Mouse (Mus musculus): ENCODE measurements around the gene Scd1. TPM values are rescaled to one million over a fixed set of nuclear protein-coding genes. Genes with fewer than 3 reads are reported as not detected.

The Scd1 gene
- 1,000 to 10,000 TPM in 1 of 4 experiments, 100 to 1,000 TPM in 3; 370 to 1,578 (median 696) TPM for total RNA-seq (2022)

GRCm38 (mm10) chr19:44407341-44408222 lies at the start of gene Scd1:
Gene Scd1, minus strand, starts transcription at chr19:44407879.
- peak; percentile 59 for DNase-seq

- no peak for DNase-seq
Measured at GRCm38 (mm10) chr19:44455356-44455755, 47.7 kb upstream of the Scd1 start.

DNA sequence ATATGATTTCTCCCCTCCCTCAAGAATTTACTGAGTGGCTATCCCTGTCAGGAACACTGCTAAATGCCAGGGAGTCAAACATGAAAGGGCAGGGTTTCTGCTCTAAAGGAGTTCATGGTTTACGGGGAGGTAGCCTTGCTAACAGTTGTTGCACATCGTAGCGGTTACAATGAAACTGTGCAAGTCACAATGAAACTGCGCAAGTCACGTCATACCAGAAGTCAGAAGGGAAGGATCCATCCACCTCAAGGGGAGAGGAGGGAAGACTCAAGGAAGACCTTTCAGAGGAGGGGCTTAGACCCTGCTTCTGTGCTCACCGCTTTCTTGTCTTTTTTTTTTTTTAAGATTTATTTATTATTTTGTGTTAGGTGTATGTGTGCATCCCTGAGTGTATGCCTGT lies 47.2 kb upstream of the Scd1 start:
- no peak for DNase-seq

- DNase-seq, result no peak
Measured at GRCm38 (mm10) chr19:44447927-44448326, 40.2 kb upstream of the Scd1 start.

DNA sequence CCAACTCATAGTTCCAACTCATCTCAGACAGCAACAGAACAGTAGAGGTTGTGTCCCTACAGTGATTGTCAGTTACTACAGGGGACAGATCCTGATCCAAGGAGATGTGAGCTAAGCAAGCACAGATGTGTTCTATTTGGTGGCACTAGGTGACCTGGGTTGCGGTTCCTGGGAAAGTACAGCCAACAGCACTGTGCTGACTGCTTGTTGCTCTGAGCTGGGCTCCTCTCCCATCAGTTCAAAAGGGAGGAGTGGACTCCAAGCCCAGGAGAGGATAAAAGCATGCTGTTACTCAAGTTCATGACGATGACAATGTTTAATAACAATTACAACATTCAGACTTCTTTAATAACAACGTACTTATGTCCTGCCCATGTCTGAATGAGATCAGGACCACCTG lies 38.1 kb upstream of the Scd1 start:
- no peak for DNase-seq

- no peak for DNase-seq
Measured at GRCm38 (mm10) chr19:44439302-44439701, 31.6 kb upstream of the Scd1 start.

DNA sequence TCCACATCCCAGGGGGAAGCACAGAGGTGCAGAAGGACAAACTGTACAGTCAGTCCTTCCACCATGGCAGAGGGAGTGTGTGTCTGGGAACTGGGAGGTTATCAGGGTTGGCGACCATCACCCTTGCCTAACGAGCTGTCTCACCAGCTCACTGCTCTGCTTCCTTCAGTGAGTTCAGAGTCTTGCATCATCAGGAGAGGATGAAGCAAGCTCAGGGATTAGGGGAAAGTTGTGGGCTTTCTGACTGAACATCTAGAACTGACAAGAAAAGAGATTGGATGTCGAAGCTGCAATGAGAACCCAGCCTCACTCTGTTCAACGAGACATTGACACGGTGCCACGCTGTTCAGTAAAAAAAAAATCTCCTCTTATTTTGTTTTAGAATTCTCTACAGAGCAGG lies 30.3 kb upstream of the Scd1 start:
- DNase-seq, result no peak

GRCm38 (mm10) chr19:44432084-44432483 lies 24.4 kb upstream of the Scd1 start:
- no peak for DNase-seq

GRCm38 (mm10) chr19:44427721-44428120 lies 20.0 kb upstream of the Scd1 start:
- no peak for DNase-seq

DNA sequence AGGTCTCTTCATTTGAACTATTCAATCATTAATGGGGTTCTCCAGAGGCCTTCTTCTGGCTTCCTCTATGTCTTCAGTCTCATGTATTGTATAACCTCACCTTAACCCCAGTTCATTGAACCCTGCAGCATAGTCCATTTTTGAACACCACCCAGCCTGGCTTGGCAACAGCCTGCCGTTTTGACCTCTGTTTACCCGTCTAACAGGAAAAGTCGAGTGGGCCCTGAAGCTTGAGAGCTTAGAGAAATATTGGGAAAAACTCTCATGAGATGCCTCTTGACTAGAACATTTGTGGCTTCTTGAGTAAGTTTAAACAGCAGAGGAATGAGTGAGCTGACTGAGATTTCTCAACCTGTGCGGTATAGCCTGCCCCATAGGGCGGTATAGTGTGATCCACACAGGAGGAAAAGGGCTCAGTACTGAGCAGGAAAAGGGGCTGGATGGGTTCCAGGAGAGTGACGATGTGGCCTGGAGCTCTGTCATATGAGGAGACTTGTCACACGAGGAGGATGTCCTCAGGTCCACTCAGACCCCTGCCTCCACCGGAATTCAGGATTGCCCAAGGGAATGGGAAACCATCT lies 14.5 kb upstream of the Scd1 start:
- DNase-seq, result no peak

DNA sequence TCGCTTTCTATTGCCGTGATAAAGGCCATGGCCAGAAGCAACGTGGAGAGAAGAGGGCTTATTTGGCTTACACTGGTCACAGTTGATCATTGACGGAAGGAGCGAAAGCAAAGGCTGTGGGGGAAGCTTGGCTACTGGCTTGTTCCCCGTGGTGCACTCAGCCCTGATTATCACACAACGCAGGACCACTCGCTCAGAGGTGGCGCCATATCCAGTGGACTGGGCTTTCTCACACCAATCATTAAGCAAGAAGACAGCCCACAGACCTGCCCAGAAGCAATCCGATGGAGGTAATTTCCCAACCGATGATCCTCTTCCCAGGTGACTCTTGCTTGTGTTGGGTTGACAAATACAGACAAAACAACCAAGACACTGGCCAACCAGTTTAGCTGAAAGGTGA lies 11.9 kb upstream of the Scd1 start:
- DNase-seq, result no peak

- DNase-seq, result no peak
Measured at GRCm38 (mm10) chr19:44418945-44419344, 11.3 kb upstream of the Scd1 start.

DNA sequence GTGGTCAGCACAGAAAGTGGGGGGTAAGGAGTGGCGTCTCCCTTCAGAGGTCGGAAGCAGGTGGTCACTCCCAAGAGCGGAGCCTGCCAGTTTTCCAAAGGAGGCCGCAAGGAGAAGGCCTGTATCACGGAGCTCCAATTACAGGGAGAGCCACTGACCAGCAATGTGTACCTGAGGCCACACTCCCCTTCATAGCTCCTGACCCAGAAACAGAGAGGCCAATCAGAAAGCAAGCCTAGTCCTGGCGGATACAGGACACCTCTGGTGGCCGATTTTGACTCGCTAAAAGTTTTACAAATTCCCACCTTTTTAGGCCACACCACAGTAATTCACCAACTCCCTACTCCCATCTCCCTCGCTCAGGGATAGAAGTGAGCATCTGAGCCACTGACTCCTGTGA lies 10.9 kb upstream of the Scd1 start:
- DNase-seq, result no peak

- no peak for DNase-seq
Measured at GRCm38 (mm10) chr19:44418061-44418460, 10.4 kb upstream of the Scd1 start.

GRCm38 (mm10) chr19:44417448-44417847 lies 9.8 kb upstream of the Scd1 start:
- no peak for DNase-seq

- DNase-seq, result peak; percentile 30
Measured at GRCm38 (mm10) chr19:44416240-44416639, 8.6 kb upstream of the Scd1 start.

DNA sequence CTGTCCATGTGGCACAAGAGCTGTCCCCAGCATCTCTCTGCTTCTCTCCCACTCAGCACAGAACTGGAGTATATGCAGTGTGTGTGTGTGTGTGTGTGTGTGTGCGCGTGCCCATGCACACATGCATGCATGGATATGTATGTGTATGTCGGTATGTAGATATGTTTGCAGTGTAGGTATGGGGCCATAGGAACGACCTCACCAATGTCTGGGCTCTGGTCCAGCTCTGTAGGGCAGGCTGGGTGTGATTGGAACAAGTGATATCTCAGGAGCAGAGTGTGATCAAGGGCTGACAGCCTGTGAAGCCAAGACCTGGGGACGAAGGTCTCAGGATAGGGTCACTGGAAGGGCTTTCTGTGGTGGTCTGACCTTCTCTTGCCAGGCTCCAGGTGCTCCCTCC lies 7.8 kb upstream of the Scd1 start:
- no peak for DNase-seq

GRCm38 (mm10) chr19:44410269-44410992 lies 2.8 kb upstream of the Scd1 start:
- no peak for DNase-seq

GRCm38 (mm10) chr19:44408595-44408994 lies 916 bp upstream of the Scd1 start:
- no peak for DNase-seq

DNA sequence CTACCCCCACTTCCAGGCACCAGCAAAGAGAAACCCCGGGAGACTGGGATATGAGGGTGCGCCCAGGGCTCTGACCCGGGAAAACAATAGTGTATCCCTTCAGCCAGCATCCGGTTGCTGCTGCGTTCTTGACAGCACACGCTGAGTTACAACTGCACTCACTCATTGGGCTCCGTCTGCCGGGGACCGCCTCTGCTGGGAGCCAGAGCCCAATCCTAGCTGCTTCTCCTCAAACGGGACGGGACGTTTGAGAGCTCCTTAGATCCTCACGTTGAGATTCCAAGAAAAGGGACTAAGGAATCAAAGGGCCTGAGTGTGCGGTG lies 505 bp upstream of the Scd1 start:
- peak; percentile 55 for DNase-seq

- no peak for DNase-seq
Measured at GRCm38 (mm10) chr19:44403546-44403945, 4.1 kb downstream of the Scd1 start.

DNA sequence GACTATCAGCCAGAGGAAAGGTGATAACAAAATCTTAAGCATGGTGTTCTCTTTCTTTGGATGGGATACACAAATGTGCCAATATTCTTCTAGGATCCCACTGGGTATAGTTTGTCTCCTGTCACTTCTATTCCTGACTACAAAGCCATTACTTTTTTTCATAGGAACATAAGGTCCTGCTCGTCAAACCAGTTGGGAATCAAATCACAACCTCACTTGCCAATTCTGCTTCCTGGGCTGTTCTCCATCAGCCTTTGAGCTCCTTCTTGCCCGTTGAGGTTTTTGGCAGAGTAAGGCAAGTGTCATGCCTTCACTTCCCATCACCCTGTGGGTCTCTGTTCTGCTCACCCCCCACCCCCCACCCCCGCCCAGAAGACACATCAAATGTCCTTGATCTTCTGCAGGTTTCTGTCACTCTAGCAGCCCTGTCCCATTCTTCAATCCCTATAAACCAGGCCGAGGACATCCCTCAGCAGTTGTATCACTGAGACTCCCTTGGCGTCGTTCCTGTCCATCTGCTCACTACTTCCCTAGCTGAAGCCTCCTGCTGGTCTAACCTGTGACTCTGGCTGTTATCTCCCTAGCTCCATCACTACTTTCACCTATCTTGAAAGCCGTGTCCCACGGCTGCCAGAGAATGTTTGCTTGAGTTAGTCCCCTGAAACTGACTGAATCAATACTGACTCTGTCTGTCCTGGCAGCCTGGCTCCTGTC lies 7.0 kb downstream of the Scd1 start:
- DNase-seq, result no peak

DNA sequence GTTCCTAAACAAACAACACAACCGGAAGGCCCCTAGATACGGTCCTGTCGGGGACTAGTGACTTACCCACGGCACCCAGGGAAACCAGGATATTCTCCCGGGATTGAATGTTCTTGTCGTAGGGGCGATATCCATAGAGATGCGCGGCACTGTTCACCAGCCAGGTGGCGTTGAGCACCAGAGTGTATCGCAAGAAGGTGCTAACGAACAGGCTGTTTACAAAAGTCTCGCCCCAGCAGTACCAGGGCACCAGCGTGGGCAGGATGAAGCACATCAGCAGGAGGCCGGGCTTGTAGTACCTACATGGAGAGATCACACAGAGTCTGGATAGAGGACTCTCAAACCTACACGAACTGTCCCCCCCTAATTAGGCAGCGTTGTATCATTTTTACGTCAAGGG lies 7.6 kb downstream of the Scd1 start:
- no peak for DNase-seq
